Mouse (Mus musculus) ovary, adult 2 months (tissue): ENCODE measurements around the gene Gm10642. TPM values are rescaled to one million over a fixed set of nuclear protein-coding genes. Genes with fewer than 3 reads are reported as not detected.

Experiments
- polyA plus RNA-seq: library from polyadenylated mRNA; depleted of rRNA; stranded (reverse); fragments of >200 nt; gene quantifications from 2 replicates; pipeline ENCODE4 v1.2.3, GENCODE M21; 2012; rRNA removed

The Gm10642 gene
- 1.2 and 1.3 TPM in 2 replicates for polyA plus RNA-seq

DNA sequence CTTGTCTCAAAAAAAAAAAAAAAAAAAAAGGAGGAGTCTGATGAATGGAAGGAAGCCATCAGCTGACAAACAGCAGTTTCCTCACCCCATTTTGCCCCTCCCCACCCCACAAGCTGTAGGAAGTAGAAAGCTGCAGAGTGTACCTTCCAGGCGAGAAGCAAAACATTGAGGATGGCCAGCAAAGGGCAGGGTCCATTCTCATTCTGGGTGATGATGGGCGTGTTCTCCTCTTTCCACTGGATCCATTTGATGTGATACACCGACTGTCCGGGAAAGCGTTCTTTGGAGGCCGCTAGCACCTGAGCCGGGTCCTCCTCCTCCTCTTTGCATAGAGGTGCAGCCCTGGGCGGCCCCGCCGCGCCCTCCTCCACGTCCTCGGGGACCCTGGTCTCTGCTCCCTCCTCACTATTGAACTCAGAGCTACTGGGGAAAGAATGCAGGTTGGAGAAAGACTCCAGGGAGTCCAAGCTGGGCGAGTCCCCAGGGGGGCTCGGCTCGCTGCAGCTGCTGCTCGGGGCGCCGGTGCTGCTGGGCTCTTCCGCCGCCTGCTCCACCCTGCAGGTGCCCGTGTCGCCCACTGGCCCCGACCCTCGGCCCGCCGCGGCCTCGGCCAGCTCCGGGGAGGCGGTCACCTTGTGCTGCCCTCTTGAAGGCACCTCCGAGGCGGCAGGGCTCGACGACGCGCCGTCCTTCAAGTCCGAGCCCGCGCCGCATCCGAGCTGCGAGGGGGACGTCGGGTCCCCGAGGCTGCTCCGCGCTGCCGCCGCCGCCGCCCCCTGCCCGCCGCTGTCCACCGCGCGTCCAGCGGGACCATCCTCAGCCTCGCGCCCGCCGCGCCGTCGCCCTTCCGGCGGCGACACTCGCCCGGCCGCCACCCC, at the start of gene Gm10642:
Gene Gm10642 (plus strand): TSS at position 122 of the 878 bp plus-strand sequence.

DNA sequence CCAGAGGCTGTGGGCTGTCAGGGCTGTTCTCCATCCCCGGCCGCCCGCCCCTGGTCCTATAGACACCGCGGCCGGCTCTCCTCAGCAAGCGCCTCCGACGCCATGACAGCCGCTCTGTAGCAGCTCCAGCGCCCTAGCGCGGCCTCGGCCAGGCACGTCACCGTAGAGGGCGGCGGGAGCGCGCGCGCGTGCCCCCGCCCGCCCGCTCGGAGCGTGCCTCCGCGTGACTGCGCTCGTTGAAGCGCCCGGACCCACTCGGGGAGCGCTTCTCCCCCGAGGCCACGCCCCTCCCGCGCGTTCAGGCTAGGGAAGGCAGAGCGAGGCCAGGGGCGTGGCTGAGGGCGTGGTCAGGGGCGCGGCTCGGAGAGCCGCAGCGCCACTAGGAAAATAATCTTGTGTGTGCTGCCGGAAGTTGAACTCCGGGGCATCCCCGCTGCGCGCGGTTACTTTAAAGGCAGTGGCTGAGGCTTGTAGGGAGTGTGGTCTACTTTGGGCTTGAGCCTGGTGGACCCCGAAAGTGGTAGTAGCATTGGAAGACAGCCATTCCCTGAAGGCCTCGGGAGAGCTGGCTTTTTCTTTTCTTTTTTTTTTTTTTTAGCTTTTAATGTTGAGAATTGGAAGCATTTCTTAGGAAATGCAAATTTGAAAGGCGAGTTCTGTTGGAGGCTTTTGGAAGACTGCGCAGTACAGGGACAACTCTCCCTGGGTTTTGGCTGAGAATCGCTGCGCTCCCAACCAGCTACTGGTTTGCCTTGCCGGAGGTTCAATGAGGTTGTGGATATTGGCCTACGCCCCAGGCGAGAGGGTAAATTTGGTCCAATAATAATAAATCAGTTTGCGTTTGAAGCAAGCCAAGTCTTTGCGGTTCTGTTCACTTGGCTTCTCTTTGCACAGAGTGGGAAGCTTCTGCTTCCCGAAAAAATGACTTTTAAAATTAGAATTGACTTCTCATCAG, 1.2 kb downstream of the Gm10642 start, which contains the start of gene Mindy2:
Gene Mindy2 (minus strand): TSS at position 162 of the 955 bp plus-strand sequence.

GRCm38 (mm10) chr9:70678682-70679131, 22.7 kb downstream of the Gm10642 start, which contains the start of gene Adam10:
TSS of gene Adam10 (plus strand) at chr9:70678997.

Other genes starting within 250 kb of the Gm10642 start
- 20.0 and 20.7 TPM in 2 replicates for gene Ccnb2, start 234.7 kb upstream of the Gm10642 start, polyA plus RNA-seq
- 47.3 and 77.7 TPM in 2 replicates for gene Rnf111, start 152.5 kb upstream of the Gm10642 start, polyA plus RNA-seq
- 7.9 and 8.7 TPM in 2 replicates for gene Sltm, start 113.5 kb upstream of the Gm10642 start, polyA plus RNA-seq
- gene Mindy2, start 923 bp downstream of the Gm10642 start, polyA plus RNA-seq, result 14.6 and 22.4 TPM in 2 replicates
- 17.3 and 58.3 TPM in 2 replicates for gene Adam10, start 22.7 kb downstream of the Gm10642 start, polyA plus RNA-seq